In genomic region chr8:90182807-90183206, GRCm38 (mm10) we compare ENCODE assay signal across 14 mouse cellular contexts.
"Had no signal": no experiment of that assay in that cellular context is flagged by ENCODE, and none has a peak within 500 bp of the region (broad histone marks: within the 10 kb centered on the region; RNA-seq: fewer than 3 reads in every experiment).

No protein-coding gene starts in this region.

- H3K36me3 ChIP-seq: liver, embryonic 12.5 days; midbrain, embryonic 12.5 days; midbrain, embryonic 15.5 days; neural tube, embryonic 12.5 days; stomach, embryonic 15.5 days had no signal

- ATAC-seq: liver, embryonic 12.5 days; midbrain, embryonic 15.5 days had no signal

- DNase-seq: lung, adult 18-20 months; lung, embryonic 14.5 days; lung, postnatal 10 days; lung, postnatal 4 days; right cerebral cortex, postnatal 14 days; thymus, adult 2 months; thymus, postnatal 25 days had no signal

- H3K27me3 ChIP-seq: liver, embryonic 12.5 days; midbrain, embryonic 15.5 days; neural tube, embryonic 12.5 days; stomach, embryonic 15.5 days had no signal

- H3K27ac ChIP-seq: liver, embryonic 12.5 days; liver, embryonic 14.5 days; midbrain, embryonic 12.5 days; midbrain, embryonic 15.5 days; neural tube, embryonic 12.5 days; stomach, embryonic 15.5 days; stomach, postnatal 0 days had no signal

- H3K9ac ChIP-seq: liver, embryonic 12.5 days; liver, embryonic 14.5 days; lung, embryonic 14.5 days; midbrain, embryonic 12.5 days; midbrain, embryonic 15.5 days; neural tube, embryonic 12.5 days; stomach, embryonic 15.5 days had no signal

- H3K4me3 ChIP-seq: liver, embryonic 12.5 days; midbrain, embryonic 12.5 days; midbrain, embryonic 15.5 days; neural tube, embryonic 12.5 days; stomach, embryonic 15.5 days had no signal

- H3K4me1 ChIP-seq: liver, embryonic 12.5 days; midbrain, embryonic 12.5 days had no signal

- H3K9me3 ChIP-seq: liver, embryonic 12.5 days; midbrain, embryonic 12.5 days; midbrain, embryonic 15.5 days; neural tube, embryonic 12.5 days; stomach, embryonic 15.5 days had no signal

- H3K4me2 ChIP-seq: liver, embryonic 12.5 days; lung, embryonic 14.5 days; midbrain, embryonic 12.5 days; midbrain, embryonic 15.5 days; neural tube, embryonic 12.5 days; stomach, embryonic 15.5 days had no signal
